In genomic region chr11:116548780-116549179, GRCm38 (mm10) we compare ENCODE assay signal across 25 mouse cellular contexts. TPM values are rescaled to one million over a fixed set of nuclear protein-coding genes. Genes with fewer than 3 reads are reported as not detected.
DNase-seq lines count a peak whose midpoint lies in the region; ATAC-seq lines count a peak whose summit lies in the region.
"Had no signal": no experiment of that assay in that cellular context is flagged by ENCODE, and none has a peak within 500 bp of the region (broad histone marks: within the 10 kb centered on the region; RNA-seq: fewer than 3 reads in every experiment).

No protein-coding gene starts in this region.

- no peaks in the 10 kb centered on the region for H3K9me3 ChIP-seq in embryonic facial prominence, embryonic 13.5 days
- no peaks in the 10 kb centered on the region for H3K9me3 ChIP-seq in embryonic facial prominence, embryonic 10.5 days
- no peaks in the 10 kb centered on the region for H3K9me3 ChIP-seq in liver, embryonic 11.5 days (ENCODE audit: control insufficient read depth, low read length)
- no peaks in the 10 kb centered on the region for H3K9me3 ChIP-seq in liver, embryonic 15.5 days (replicated peaks)
- H3K9me3 ChIP-seq: forebrain, embryonic 15.5 days; G1E; heart, embryonic 15.5 days; hindbrain, embryonic 15.5 days had no signal

- H3K27me3 ChIP-seq in embryonic facial prominence, embryonic 13.5 days, result no peaks in the 10 kb centered on the region
- H3K27me3 ChIP-seq in embryonic facial prominence, embryonic 10.5 days (replicated peaks; ENCODE audit: low read depth, poor library complexity, severe bottlenecking), result no peaks in the 10 kb centered on the region
- no peaks in the 10 kb centered on the region for H3K27me3 ChIP-seq in liver, embryonic 11.5 days (replicated peaks; ENCODE audit: control insufficient read depth, insufficient read depth, low read length)
- no peaks in the 10 kb centered on the region for H3K27me3 ChIP-seq in liver, embryonic 15.5 days
- H3K27me3 ChIP-seq: forebrain, embryonic 15.5 days; heart, embryonic 15.5 days; hindbrain, embryonic 15.5 days had no signal

- DNase-seq in embryonic facial prominence, embryonic 10.5 days (ENCODE audit: low spot score), result no peak
- no peak for DNase-seq in liver, embryonic 11.5 days (ENCODE audit: low spot score)
- DNase-seq in liver, result no peak
- DNase-seq in left cerebral cortex, postnatal 10 days (ENCODE audit: extremely low spot score in 1 of 2, low spot score in 2 of 2), result no peak
- no peak for DNase-seq in spleen, adult 12 weeks (ENCODE audit: low spot score)
- DNase-seq: adrenal gland, postnatal 10 days; B cell, adult 2 months; cerebellum, adult 11-12 months; cerebellum, adult 9-10 months; gastrocnemius, postnatal 36 days; heart, adult 18-20 months; heart, postnatal 14 days had no signal

- 97% methylated on average over 9 of the region's 9 CpGs for WGBS in embryonic facial prominence, embryonic 13.5 days
- 96% methylated on average over 9 of the region's 9 CpGs for WGBS in embryonic facial prominence, embryonic 10.5 days
- 90% methylated on average over 9 of the region's 9 CpGs for WGBS in liver, embryonic 11.5 days
- 85% methylated on average over 9 of the region's 9 CpGs for WGBS in liver, embryonic 15.5 days (ENCODE audit: insufficient replicate concordance)

- no peak overlapping the region for H3K27ac ChIP-seq in embryonic facial prominence, embryonic 13.5 days
- H3K27ac ChIP-seq in embryonic facial prominence, embryonic 10.5 days (replicated peaks), result no peak overlapping the region
- no peak overlapping the region for H3K27ac ChIP-seq in liver, embryonic 11.5 days (ENCODE audit: low read depth, low read length)
- peak overlapping the region; percentile 87 for H3K27ac ChIP-seq in liver, embryonic 15.5 days (replicated peaks)
- H3K27ac ChIP-seq: forebrain, embryonic 15.5 days; hindbrain, embryonic 15.5 days had no signal

- ATAC-seq in embryonic facial prominence, embryonic 13.5 days (ENCODE audit: insufficient number of reproducible peaks, insufficient read depth, low FRiP score, low TSS enrichment, low read depth), result no peak
- ATAC-seq in liver, embryonic 11.5 days (replicated peaks; ENCODE audit: low FRiP score), result no peak
- ATAC-seq in liver, embryonic 15.5 days (ENCODE audit: insufficient read depth), result no peak
- ATAC-seq: CD4-positive, CD25-positive, alpha-beta regulatory T cell, adult 4 months; forebrain, embryonic 15.5 days had no signal

- no peak overlapping the region for H3K4me2 ChIP-seq in embryonic facial prominence, embryonic 13.5 days
- H3K4me2 ChIP-seq in liver, embryonic 11.5 days, result peak overlapping the region; percentile 55
- peak overlapping the region; percentile 63 for H3K4me2 ChIP-seq in liver, embryonic 15.5 days
- H3K4me2 ChIP-seq: forebrain, embryonic 15.5 days; heart, embryonic 15.5 days; hindbrain, embryonic 15.5 days had no signal

- intact Hi-C loops in left cerebral cortex, postnatal 10 days (cut with DNase I), result no loop called here

- peaks cover 50% of the 10 kb centered on the region for H3K36me3 ChIP-seq in embryonic facial prominence, embryonic 13.5 days
- H3K36me3 ChIP-seq in embryonic facial prominence, embryonic 10.5 days (replicated peaks), result peaks cover 66% of the 10 kb centered on the region
- peaks cover 23% of the 10 kb centered on the region for H3K36me3 ChIP-seq in liver, embryonic 11.5 days (ENCODE audit: control insufficient read depth, insufficient read depth, low read length)
- H3K36me3 ChIP-seq in liver, embryonic 15.5 days (replicated peaks), result peaks cover 49% of the 10 kb centered on the region

- 0 out of 2 replicates have a peak overlapping the region, but pooled peaks have one; percentile 37 for H3K9ac ChIP-seq in embryonic facial prominence, embryonic 13.5 days
- H3K9ac ChIP-seq in liver, embryonic 11.5 days (ENCODE audit: low read depth, low read length), result peak overlapping the region; percentile 15; the same call in 1 of the 2 replicates
- H3K9ac ChIP-seq in liver, embryonic 15.5 days, result 0 out of 2 replicates have a peak overlapping the region, but pooled peaks have one; percentile 41
- H3K9ac ChIP-seq: forebrain, embryonic 15.5 days; heart, embryonic 15.5 days; hindbrain, embryonic 15.5 days had no signal

- H3K4me1 ChIP-seq in embryonic facial prominence, embryonic 13.5 days, result peaks cover 22% of the 10 kb centered on the region
- H3K4me1 ChIP-seq in embryonic facial prominence, embryonic 10.5 days, result peaks cover 35% of the 10 kb centered on the region
- H3K4me1 ChIP-seq in liver, embryonic 11.5 days (replicated peaks; ENCODE audit: control insufficient read depth, insufficient read depth, low read length), result peaks cover 40% of the 10 kb centered on the region
- peaks cover 80% of the 10 kb centered on the region for H3K4me1 ChIP-seq in liver, embryonic 15.5 days (replicated peaks)
- H3K4me1 ChIP-seq: forebrain, embryonic 15.5 days had no signal

- no peak overlapping the region for H3K4me3 ChIP-seq in embryonic facial prominence, embryonic 13.5 days
- no peak overlapping the region for H3K4me3 ChIP-seq in embryonic facial prominence, embryonic 10.5 days
- H3K4me3 ChIP-seq in liver, embryonic 11.5 days (ENCODE audit: low read depth, low read length), result no peak overlapping the region
- H3K4me3 ChIP-seq in liver, embryonic 15.5 days (replicated peaks), result peak overlapping the region; percentile 29
- H3K4me3 ChIP-seq: forebrain, embryonic 15.5 days; heart, embryonic 15.5 days; hindbrain, embryonic 15.5 days had no signal

RNA-seq across cellular contexts. Expression of gene Sphk1, which starts 18.1 kb away (rescaled TPM):
- polyA plus RNA-seq in embryonic facial prominence, embryonic 13.5 days (2015; fragmentation: Nextera tagmentation; extraction: Ambion mirVana), result 5.0 and 6.1 TPM in 2 replicates
- 5.9 and 6.5 TPM in 2 replicates for polyA plus RNA-seq in embryonic facial prominence, embryonic 10.5 days (2016; fragmentation: Nextera tagmentation; extraction: Ambion mirVana)
- polyA plus RNA-seq in liver, embryonic 11.5 days (2014; fragmentation: Nextera tagmentation; extraction: Ambion mirVana), result 39.0 and 44.1 TPM in 2 replicates
- polyA plus RNA-seq in liver, embryonic 15.5 days (2015; fragmentation: Nextera tagmentation; extraction: Ambion mirVana), result 28.8 and 32.7 TPM in 2 replicates
- total RNA-seq in left cerebral cortex, postnatal 10 days (2021), result 1 to 10 TPM; 4.3 to 5.2 TPM

RNA-seq across cellular contexts. Expression of gene Ube2o, which starts 32.5 kb away (rescaled TPM):
- polyA plus RNA-seq in embryonic facial prominence, embryonic 13.5 days (2015; fragmentation: Nextera tagmentation; extraction: Ambion mirVana), result 9.7 and 11.5 TPM in 2 replicates
- polyA plus RNA-seq in embryonic facial prominence, embryonic 10.5 days (2016; fragmentation: Nextera tagmentation; extraction: Ambion mirVana), result 12.0 and 12.4 TPM in 2 replicates
- polyA plus RNA-seq in liver, embryonic 11.5 days (2014; fragmentation: Nextera tagmentation; extraction: Ambion mirVana), result 13.5 and 13.9 TPM in 2 replicates
- polyA plus RNA-seq in liver, embryonic 15.5 days (2015; fragmentation: Nextera tagmentation; extraction: Ambion mirVana), result 38.1 and 51.7 TPM in 2 replicates
- 100 to 1,000 TPM; 136 to 140 TPM for total RNA-seq in left cerebral cortex, postnatal 10 days (2021)

RNA-seq across cellular contexts. Expression of gene Aanat, which starts 37.5 kb away (rescaled TPM):
- polyA plus RNA-seq in embryonic facial prominence, embryonic 13.5 days (2015; fragmentation: Nextera tagmentation; extraction: Ambion mirVana), result not detected in 2 replicates
- polyA plus RNA-seq in embryonic facial prominence, embryonic 10.5 days (2016; fragmentation: Nextera tagmentation; extraction: Ambion mirVana), result not detected in 2 replicates
- not detected in 2 replicates for polyA plus RNA-seq in liver, embryonic 11.5 days (2014; fragmentation: Nextera tagmentation; extraction: Ambion mirVana)
- not detected in 2 replicates for polyA plus RNA-seq in liver, embryonic 15.5 days (2015; fragmentation: Nextera tagmentation; extraction: Ambion mirVana)
- 1 to 10 TPM; 1.0 to 1.6 TPM for total RNA-seq in left cerebral cortex, postnatal 10 days (2021)
- total RNA-seq: adrenal gland, postnatal 10 days; adrenal gland, postnatal 4 days; G1E; gastrocnemius, adult 8-10 months; gastrocnemius, postnatal 36 days; heart, adult 18-20 months; heart, postnatal 14 days had no signal
- polyA plus RNA-seq: CD4-positive, CD25-positive, alpha-beta regulatory T cell, adult 4 months; embryonic facial prominence, embryonic 14.5 days; forebrain, embryonic 11.5 days; G1E; heart, embryonic 11.5 days; heart, embryonic 15.5 days; hindbrain, embryonic 11.5 days; hindbrain, embryonic 15.5 days had no signal

RNA-seq across cellular contexts. Expression of gene Prpsap1, which starts 54.8 kb away (rescaled TPM):
- polyA plus RNA-seq in embryonic facial prominence, embryonic 13.5 days (2015; fragmentation: Nextera tagmentation; extraction: Ambion mirVana), result 186 and 193 TPM in 2 replicates
- 233 and 242 TPM in 2 replicates for polyA plus RNA-seq in embryonic facial prominence, embryonic 10.5 days (2016; fragmentation: Nextera tagmentation; extraction: Ambion mirVana)
- 133 and 135 TPM in 2 replicates for polyA plus RNA-seq in liver, embryonic 11.5 days (2014; fragmentation: Nextera tagmentation; extraction: Ambion mirVana)
- 45.1 and 49.0 TPM in 2 replicates for polyA plus RNA-seq in liver, embryonic 15.5 days (2015; fragmentation: Nextera tagmentation; extraction: Ambion mirVana)
- 10 to 100 TPM; 85.1 to 87.6 TPM for total RNA-seq in left cerebral cortex, postnatal 10 days (2021)
